Mouse (Mus musculus) right cerebral cortex, postnatal 14 days (tissue): ENCODE measurements around the gene Ddr2.
A peak's percentile ranks its signal among the peaks of the same experiment; 100 is the strongest.

Source experiments
- DNase-seq: peaks from one replicate; pipeline ENCODE4 v3.0.0; 2022

Ddr2 gene

DNA sequence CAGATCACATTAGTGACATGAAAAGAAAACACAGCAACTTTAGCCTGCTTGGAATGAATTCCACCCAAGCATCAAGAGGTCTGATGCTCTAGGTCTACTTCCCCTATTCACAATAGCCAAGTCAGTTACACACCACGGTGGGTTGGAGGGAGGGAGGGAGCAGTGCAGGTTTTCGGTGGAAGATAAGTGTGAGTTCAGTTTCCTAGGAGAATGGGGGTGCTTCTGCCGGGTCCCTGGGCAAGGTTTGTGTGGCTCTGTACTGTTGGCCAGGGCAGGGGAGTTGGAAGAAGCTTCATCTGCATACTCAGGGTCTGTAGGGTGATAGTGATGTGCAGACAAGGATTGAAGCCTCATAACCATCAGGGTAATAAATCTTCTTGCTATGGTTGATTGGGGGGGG lies 164.6 kb downstream of the Ddr2 start:
- DNase-seq: no peak

DNA sequence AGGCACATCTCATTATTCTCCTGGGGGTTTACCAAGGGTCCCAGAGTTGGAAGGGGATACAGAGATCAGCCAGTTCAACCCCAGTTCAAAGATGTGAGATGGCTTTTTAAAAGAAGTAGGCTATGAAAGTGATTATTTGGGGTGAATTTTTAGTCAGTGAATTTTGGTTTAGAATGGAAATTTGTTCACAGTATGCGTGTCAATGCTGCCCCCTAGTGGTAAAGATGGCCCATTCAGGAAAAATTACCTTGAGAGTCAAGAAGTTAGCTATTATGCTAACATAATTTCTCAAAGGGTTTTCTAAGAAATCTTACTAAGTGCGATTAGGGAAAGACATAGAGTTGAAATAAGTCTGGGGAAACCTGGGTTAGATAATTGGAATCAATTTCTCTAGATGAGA lies 171.2 kb downstream of the Ddr2 start:
- DNase-seq: peak; percentile 51

DNA sequence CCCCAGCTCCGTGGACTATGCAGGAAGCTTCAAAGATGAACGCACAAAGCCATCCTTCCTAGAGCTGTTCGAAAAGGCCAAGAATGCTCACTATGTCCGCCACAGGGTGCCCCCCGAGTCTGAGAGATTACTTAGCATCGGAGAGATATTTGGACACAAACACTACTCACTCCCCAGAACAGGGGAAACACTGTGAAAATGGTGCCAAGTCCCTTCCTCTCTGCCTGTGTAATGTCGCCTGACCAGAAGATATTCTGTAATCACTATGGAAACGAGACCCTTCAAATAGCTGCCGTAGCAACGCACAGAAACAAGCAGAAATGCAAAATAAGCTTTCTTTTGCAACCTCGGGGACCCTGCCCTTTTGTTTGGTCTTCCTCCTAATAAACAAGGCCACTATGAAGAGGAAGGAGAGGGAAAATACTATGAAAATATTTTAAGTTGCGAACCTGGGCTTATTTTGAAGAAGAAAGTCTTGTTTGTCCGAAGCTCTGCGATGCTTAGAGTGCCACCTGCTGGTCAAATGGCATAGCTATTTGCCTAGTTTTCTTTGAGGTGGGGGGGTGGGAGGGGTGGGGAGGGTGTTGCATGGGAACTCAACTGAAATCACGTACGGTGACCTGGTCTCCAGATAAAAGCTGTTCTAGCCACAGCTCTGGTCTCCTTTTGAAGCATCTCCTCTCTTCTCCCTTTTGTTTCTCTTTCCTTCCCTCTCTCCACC lies 176.4 kb downstream of the Ddr2 start:
- DNase-seq: peak; percentile 62

DNA sequence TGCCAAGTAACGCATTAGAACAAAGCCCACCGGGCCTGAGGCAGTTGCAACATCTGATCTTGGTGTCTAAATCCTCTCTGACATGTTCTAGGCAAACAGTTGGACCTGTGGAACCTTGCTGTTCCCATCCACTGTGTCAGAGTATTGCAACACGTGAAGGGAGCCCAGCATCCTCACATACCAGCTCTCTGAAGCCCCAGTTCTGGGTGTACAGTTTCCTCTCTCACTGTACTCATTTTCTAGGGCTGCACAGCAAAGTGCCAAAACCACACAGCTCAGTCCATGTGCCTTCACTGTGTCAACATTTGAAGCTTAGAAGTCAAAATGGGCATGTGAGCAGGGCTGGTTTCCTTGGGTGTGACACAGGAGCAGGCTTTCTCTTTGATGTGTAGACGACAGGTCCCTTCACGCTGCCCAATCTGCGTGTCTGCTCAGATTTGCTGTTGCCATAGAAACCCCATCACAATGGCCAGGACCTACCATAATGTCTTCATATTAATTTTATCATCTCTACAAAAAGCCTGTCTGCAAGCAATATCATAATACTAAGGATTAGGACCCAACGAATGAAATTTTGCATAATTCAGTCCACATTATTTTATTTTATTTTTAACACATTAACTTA lies 178.3 kb downstream of the Ddr2 start:
- no peak for DNase-seq

DNA sequence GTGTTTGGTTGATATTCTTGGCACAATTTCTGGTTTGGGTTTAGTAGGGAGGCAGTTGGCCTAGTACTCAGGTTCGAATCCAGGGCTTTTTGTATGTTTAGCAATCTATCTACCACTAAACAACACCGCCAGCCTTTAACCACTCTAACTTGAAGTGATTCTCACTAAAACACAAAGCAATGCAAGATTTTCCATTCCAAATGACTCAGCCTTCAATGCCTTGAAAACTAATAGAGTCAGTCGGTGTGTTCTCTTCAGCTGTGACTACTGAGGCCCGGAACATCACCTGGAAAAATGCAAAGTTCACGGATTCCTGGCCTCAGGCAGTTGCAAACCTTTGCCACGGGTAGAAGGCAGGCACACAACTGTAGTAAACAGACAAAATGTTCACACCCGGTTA lies 178.9 kb downstream of the Ddr2 start:
- no peak for DNase-seq

DNA sequence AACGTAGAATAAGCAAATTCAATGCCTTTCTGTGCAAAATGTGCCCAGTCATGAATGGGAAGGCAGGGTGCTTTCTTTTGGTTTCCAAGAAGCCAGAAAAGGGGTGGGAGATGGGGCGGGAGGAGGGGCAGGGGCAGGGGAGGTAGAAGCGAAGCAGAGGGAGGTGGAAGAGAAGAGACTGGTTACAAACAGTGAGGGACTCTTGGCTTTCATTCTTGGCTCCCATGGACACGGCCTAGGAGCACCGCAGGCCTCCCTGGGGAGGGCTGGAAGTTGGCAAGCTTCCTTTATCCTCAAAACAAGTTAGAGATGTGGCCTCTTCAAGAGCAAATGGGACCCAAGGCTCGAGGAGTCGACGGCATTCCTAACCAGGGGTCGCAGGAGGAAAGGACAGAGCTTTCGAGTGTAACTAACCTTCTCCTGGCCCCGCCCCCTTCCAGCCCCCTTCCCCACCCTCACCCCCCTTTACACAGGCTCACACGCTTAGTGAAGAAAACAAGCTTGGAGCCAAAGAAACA lies 182.0 kb downstream of the Ddr2 start, which contains the start of gene Ccdc190:
Ccdc190 (plus strand) TSS at position 195 of the 518 bp plus-strand sequence.
- no peak for DNase-seq

DNA sequence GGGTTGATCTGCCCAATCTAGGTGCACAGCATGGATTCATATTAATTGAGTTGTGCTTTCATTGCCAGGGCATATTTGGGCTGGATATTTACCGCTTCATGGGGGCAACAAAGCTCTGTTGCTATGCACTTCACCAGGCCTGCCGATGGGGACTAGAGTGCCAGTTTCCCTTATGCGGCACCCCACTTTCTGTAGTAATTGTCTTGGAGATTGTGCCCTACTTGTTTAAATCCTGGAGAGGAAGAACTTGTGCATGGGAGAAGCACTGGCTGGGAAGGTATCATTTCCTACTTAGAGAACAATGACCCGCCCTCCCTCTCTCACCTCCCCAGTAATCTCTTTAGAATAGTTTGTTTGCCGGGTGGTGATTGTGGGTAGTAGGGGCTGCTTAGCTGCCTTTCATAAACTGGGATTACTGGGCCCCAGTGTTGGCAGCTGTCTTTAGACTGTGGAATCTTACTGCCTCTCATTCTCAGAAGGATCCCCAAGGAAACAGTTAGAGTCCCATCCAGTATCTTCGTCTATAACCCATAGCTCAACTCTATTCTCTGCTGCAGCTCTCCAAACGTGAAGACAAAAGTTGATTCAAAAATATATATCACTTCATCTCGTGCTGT lies 182.7 kb downstream of the Ddr2 start:
- DNase-seq: no peak

DNA sequence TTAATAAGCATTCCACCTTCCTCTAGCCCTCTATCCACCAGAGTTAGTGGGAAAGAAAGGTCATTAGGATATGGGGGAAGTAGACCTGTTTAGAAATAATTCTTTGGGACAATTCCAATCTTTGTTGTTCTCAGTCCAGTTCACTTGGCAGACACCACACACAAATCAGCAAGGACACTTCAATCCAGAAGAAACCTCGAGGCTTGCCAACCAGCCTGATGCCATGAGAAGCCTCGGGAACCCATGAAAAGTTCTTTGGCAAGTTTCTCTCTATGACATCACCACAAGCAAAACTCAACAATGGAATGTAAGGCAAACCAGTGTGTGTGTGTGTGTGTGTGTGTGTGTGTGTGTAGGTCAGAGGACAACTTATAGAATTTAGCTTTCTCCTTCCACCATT lies 186.0 kb downstream of the Ddr2 start:
- DNase-seq: no peak
